Mouse (Mus musculus) hindbrain, embryonic 14.5 days (tissue): ENCODE measurements at regions not wholly inside any gene's neighbourhood (a gene's known extent, or its start where the extent isn't known, plus 50 kb on each side); places are given as distances from the start of the nearest gene placed in this dataset.

Experiments used
- ATAC-seq: fragments of 200-750 bp; cut with Nextera tagmentation; 2 replicates; pipeline ENCODE4 v1.8.0; 2017; ENCODE audit warnings: moderate number of reproducible peaks, mild to moderate bottlenecking, moderate TSS enrichment, moderate library complexity; ENCODE audit not compliant: low FRiP score
- DNase-seq: peaks from one replicate; pipeline ENCODE4 v3.0.0-alpha.2; 2015; ENCODE audit warnings: low spot score
- H3K27ac ChIP-seq: fragments of 300-500 bp; sonication (generic); 2 replicates; pipeline ENCODE4 v1.5.1; 2014; ENCODE audit warnings: mild to moderate bottlenecking, moderate library complexity
- H3K27me3 ChIP-seq: fragments of 300-500 bp; sonication (generic); 2 replicates; pipeline ENCODE4 v1.6.1; 2014; ENCODE audit warnings: mild to moderate bottlenecking, low read length, mixed read lengths; ENCODE audit not compliant: control insufficient read depth, insufficient read depth
- H3K36me3 ChIP-seq: fragments of 300-500 bp; sonication (generic); replicated peaks from 2 replicates; pipeline ENCODE4 v1.6.1; 2014; ENCODE audit not compliant: control insufficient read depth, insufficient read depth
- H3K4me1 ChIP-seq: fragments of 300-500 bp; sonication (generic); replicated peaks from 2 replicates; pipeline ENCODE4 v1.6.1; 2014; ENCODE audit warnings: antibody characterized with exemption, low read length, mixed read lengths; ENCODE audit not compliant: control insufficient read depth, insufficient read depth
- H3K4me2 ChIP-seq: fragments of 300-500 bp; sonication (generic); replicated peaks from 2 replicates; pipeline ENCODE4 v1.6.1; 2014; ENCODE audit warnings: mild to moderate bottlenecking, moderate library complexity
- H3K4me3 ChIP-seq: fragments of 300-500 bp; sonication (generic); replicated peaks from 2 replicates; pipeline ENCODE4 v1.5.1; 2014; ENCODE audit warnings: mild to moderate bottlenecking, low read length
- H3K9ac ChIP-seq: fragments of 300-500 bp; sonication (generic); 2 replicates; pipeline ENCODE4 v1.6.1; 2014
- H3K9me3 ChIP-seq: fragments of 300-500 bp; sonication (generic); 2 replicates; pipeline ENCODE4 v1.6.1; 2016; ENCODE audit warnings: low read length; ENCODE audit not compliant: control insufficient read depth
- WGBS: fragments of 180-500 bp; shearing (Covaris S2); extraction: QIAGEN DNeasy Blood & Tissue Kit; methylation state at CpG from one replicate; pipeline ENCODE4 v1.1.7; 2014; 5-methylcytosine and 5-hydroxymethylcytosine counted together

DNA sequence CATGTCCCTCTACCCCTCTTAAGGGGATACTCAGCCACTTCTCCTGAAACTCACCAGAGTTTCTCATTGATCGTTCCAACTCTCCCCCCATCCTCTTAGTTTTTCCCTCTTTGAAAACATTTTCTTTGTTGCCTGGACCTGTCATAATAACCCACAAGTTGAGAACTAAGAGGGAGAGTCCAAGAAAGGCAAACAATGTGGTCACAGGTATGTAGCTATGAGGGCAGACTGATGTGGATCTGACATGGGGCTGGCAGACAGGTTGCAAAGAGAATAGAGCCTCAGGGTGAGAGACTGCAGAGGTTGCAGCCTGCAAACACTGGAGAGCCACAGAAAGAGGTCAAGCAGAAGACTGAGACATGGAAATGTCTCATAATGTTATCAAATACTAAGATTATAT is 69.9 kb upstream of the Rbms1 start:
- Histone ChIP-seq H3K27ac (no peak overlapping the region), H3K4me3 (no peak overlapping the region), H3K4me1 (no peaks in the 10 kb centered on the region), H3K4me2 (no peak overlapping the region), H3K9ac (no peak overlapping the region), H3K36me3 (no peaks in the 10 kb centered on the region), H3K27me3 (no peaks in the 10 kb centered on the region), H3K9me3 (no peaks in the 10 kb centered on the region)
- ATAC-seq = no peak
- no peak for DNase-seq
- WGBS = 96% methylated on average over 1 of the region's 1 CpGs

DNA sequence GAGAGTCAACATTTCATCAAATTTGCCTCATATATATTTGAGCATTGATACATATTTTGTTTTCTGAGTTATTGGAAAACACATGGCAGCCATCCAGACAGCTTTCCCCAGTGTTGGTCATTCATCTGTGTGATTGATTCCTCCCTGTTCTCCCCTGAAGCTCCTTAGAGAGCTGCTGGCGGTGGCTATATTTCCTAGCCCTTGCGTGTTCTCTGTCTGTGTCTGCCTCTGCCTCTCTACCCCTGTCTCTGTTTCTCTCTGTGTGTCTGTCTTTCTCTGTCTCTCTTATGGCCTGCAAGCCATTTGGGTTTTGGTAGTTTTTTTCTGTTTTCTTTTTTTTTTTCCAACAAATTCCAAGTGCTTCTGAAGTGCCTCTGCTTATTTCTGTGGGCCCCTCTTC is 66.7 kb upstream of the Rbms1 start:
- ATAC-seq = no peak
- Histone ChIP-seq H3K27me3 (no peaks in the 10 kb centered on the region), H3K36me3 (no peaks in the 10 kb centered on the region), H3K4me3 (no peak overlapping the region), H3K4me2 (no peak overlapping the region), H3K9me3 (no peaks in the 10 kb centered on the region), H3K4me1 (no peaks in the 10 kb centered on the region), H3K27ac (no peak overlapping the region), H3K9ac (no peak overlapping the region)
- WGBS = 67% methylated on average over 2 of the region's 2 CpGs
- DNase-seq = no peak

DNA sequence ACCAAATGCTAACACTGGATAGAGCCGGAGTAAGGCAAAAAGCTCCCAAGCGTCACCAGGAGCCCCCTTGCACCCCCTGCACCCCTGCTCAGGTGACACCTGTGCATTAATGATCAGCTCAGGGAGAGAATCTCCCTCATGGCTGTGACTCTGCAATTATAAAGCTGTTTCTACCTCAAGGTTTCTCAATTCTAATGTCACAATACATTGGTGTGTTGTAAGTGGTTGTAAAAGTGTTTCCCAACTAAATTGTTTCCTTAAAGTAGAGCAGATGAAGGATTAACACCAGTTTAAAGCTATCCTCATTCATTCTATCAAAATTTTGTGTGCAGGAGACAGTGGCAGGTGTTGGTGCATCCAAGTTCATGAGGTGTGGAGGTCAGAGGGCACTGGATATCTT is 65.6 kb upstream of the Rbms1 start:
- H3K9me3 ChIP-seq = no peaks in the 10 kb centered on the region
- no peaks in the 10 kb centered on the region for H3K36me3 ChIP-seq
- H3K27ac ChIP-seq = no peak overlapping the region
- H3K4me2 ChIP-seq = no peak overlapping the region
- H3K4me3 ChIP-seq = no peak overlapping the region
- DNase-seq (no peak), ATAC-seq (no peak)
- no peaks in the 10 kb centered on the region for H3K4me1 ChIP-seq
- no peak overlapping the region for H3K9ac ChIP-seq
- 81% methylated on average over 2 of the region's 2 CpGs for WGBS
- no peaks in the 10 kb centered on the region for H3K27me3 ChIP-seq

DNA sequence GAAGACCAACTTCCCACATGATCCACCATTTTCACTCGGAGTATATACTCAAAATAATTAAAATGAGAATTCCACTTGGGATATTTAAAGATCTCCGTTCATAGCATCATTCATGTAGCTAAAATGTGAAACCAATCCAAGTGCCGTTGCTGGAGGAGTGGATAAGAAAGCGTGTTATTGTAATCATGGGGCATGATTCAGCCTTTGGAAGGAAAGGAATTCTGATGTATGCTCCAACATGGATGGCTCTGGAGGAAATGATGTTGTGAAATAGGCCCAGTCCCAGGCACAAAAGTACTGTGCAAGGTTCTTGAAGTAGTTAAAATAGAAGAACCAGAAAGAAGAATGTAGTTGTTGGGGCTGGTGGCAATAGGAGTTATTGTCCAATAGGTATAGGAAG is 64.7 kb upstream of the Rbms1 start:
- Histone ChIP-seq H3K36me3 (no peaks in the 10 kb centered on the region), H3K4me1 (no peaks in the 10 kb centered on the region), H3K4me2 (no peak overlapping the region), H3K9ac (no peak overlapping the region), H3K27ac (no peak overlapping the region), H3K9me3 (no peaks in the 10 kb centered on the region), H3K4me3 (no peak overlapping the region), H3K27me3 (no peaks in the 10 kb centered on the region)
- DNase-seq (no peak), ATAC-seq (no peak)
- WGBS = 91% methylated on average over 4 of the region's 4 CpGs

DNA sequence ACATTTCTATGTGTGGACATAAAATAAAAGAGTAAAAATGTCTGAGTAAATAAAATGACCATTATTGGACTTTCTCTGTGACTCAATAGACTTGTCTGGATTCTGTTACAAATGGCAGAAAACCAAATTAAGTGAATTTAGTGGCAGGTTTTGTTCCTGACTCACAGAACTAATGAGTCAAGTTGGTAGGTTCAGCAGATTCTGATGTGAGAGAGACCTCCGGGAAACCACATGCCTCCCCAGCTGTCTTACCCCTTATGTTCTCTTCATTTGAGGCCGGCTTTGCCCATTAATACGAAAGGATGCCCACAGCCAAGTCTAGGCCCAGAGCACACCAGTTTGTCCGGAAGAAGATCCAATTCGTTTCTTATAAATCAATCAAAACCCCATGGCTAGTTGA is 59.4 kb upstream of the Rbms1 start:
- H3K4me2 ChIP-seq = no peak overlapping the region
- 84% methylated on average over 5 of the region's 5 CpGs for WGBS
- H3K4me1 ChIP-seq = no peaks in the 10 kb centered on the region
- H3K4me3 ChIP-seq = no peak overlapping the region
- no peaks in the 10 kb centered on the region for H3K27me3 ChIP-seq
- ATAC-seq (no peak), DNase-seq (no peak)
- no peaks in the 10 kb centered on the region for H3K9me3 ChIP-seq
- no peak overlapping the region for H3K27ac ChIP-seq
- H3K9ac ChIP-seq = no peak overlapping the region
- H3K36me3 ChIP-seq = no peaks in the 10 kb centered on the region

DNA sequence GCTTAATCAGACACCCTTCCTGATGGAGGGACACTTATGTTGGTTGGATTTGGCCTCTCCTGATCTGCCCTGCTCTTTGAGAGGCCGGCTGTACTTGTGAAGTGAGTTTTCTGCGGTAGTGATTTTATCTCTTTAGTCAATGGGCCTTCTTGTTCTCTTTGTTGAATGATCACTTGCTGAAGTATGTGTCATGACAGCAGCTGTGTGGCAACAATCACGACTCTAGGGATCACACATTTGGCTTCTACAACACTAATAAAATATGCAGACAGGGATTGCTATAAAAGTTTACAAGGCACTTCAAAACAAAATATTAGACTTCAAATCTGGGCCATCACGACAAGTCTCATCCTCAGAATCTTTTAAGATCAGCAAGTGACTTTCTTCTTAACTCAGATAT is 57.8 kb upstream of the Rbms1 start:
- DNase-seq (no peak), ATAC-seq (no peak)
- Histone ChIP-seq H3K27ac (no peak overlapping the region), H3K4me1 (no peaks in the 10 kb centered on the region), H3K4me3 (no peak overlapping the region), H3K4me2 (no peak overlapping the region), H3K36me3 (no peaks in the 10 kb centered on the region), H3K9ac (no peak overlapping the region), H3K27me3 (no peaks in the 10 kb centered on the region), H3K9me3 (no peaks in the 10 kb centered on the region)
- WGBS = 74% methylated on average over 4 of the region's 4 CpGs

DNA sequence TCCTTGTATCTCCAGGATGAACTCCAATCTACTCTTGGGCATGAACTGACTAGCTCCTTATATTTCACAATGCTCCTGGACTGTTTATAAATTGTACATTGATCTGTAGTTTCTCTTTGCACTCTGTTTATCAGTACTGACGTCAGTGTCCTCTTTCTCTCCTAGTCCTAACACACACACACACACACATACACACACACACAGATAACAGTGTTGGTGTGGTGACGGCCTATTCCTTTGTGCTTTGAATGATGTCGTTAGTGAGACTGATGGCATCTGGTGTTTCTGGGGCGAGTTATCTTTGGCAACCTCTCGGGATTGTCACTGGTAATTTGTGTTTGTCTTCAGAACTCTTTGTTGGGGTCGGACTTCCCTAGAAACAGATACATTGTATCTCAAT is 50.0 kb upstream of the Rbms1 start:
- DNase-seq = no peak
- WGBS = 35% methylated on average over 6 of the region's 6 CpGs

More for the DNA sequence above, 50.0 kb upstream of the Rbms1 start:
- no peaks in the 10 kb centered on the region for H3K36me3 ChIP-seq
- 0 out of 2 replicates have a peak, but pooled peaks have one; percentile 59 for ATAC-seq
- H3K27ac ChIP-seq = no peak overlapping the region
- H3K9me3 ChIP-seq = no peaks in the 10 kb centered on the region
- H3K4me1 ChIP-seq = 0 out of 2 replicates have a peak, but pooled peaks cover 3% of the 10 kb centered on the region
- no peak overlapping the region for H3K4me2 ChIP-seq
- H3K4me3 ChIP-seq = no peak overlapping the region
- H3K9ac ChIP-seq = no peak overlapping the region
- H3K27me3 ChIP-seq = no peaks in the 10 kb centered on the region
